Mouse (Mus musculus): ENCODE measurements around the gene Cyp17a1. TPM values are rescaled to one million over a fixed set of nuclear protein-coding genes. Genes with fewer than 3 reads are reported as not detected.

Gene Cyp17a1
- polyA plus RNA-seq, 1 experiment, result 0.26 TPM

DNA sequence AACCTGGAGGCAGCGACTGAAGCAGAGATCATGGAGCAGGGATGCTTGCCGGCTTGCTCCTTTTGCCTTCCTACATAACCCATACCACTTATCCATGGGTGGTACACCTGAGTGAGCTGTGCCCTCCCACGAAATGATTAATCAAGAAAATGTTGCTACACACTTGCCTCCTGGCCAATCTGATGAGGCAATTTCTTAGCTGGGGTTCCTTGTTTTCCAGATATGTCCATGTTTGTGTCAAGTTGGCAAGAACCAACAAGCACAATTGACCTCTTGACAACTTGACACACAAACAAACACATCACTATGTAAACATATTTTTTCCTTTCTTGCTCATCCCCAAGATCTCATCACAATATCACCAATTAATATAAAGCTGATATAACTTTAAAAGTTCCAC, 2.7 kb upstream of the Cyp17a1 start:
- H3K36me3 ChIP-seq (ENCODE audit: control insufficient read depth, insufficient read depth, low read length), result no peaks in the 10 kb centered on the region
- no peaks in the 10 kb centered on the region for H3K4me1 ChIP-seq (replicated peaks; ENCODE audit: control insufficient read depth, insufficient read depth, low read length)
- no peak for DNase-seq
- no peak for TF ChIP-seq POLR2A (IDR thresholded peaks at IDR 0.05; ENCODE audit: control insufficient read depth, extremely low read depth, insufficient read depth, low read length, poor library complexity)
- no peak for TF ChIP-seq CTCF (IDR thresholded peaks at IDR 0.05; ENCODE audit: borderline replicate concordance, control insufficient read depth, extremely low read depth, insufficient read depth, low read length, poor library complexity)
- no peak overlapping the region for H3K27ac ChIP-seq (ENCODE audit: control insufficient read depth, insufficient read depth, low read length)
- no peaks in the 10 kb centered on the region; the same call in 1 of the 2 replicates for H3K27me3 ChIP-seq (ENCODE audit: control insufficient read depth, insufficient read depth, low read length)
- H3K4me3 ChIP-seq (ENCODE audit: control insufficient read depth, insufficient read depth, low read length), result no peak overlapping the region
- WGBS, result 92% methylated on average over 3 of the region's 3 CpGs

DNA sequence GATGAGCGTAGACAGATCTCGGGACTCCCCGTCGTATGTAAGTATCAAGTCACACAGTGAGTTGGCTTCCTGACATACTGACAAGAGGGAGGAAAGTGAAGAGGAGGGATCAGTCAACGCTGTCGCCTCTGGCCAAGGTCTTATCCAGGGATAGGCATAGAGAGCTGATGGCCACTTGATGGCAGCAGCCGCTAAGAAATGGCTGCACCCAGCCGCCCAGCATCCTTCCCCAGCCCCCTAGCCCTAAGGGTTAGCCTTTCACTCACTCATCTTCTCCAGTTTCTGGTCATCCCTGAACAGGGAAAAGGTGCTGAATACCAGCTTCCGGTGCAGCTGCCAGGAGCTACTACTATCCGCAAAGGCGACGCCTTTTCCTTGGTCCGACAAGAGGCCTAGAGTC, 2.3 kb downstream of the Cyp17a1 start:
- Histone ChIP-seq H3K4me3 (ENCODE audit: control insufficient read depth, insufficient read depth, low read length) (no peak overlapping the region), H3K4me1 (replicated peaks; ENCODE audit: control insufficient read depth, insufficient read depth, low read length) (no peaks in the 10 kb centered on the region), H3K27ac (ENCODE audit: control insufficient read depth, insufficient read depth, low read length) (no peak overlapping the region), H3K27me3 (ENCODE audit: control insufficient read depth, insufficient read depth, low read length) (no peaks in the 10 kb centered on the region; the same call in 1 of the 2 replicates), H3K36me3 (ENCODE audit: control insufficient read depth, insufficient read depth, low read length) (no peaks in the 10 kb centered on the region)
- TF ChIP-seq POLR2A (IDR thresholded peaks at IDR 0.05; ENCODE audit: control insufficient read depth, extremely low read depth, insufficient read depth, low read length, poor library complexity), result no peak
- TF ChIP-seq CTCF (IDR thresholded peaks at IDR 0.05; ENCODE audit: borderline replicate concordance, control insufficient read depth, extremely low read depth, insufficient read depth, low read length, poor library complexity), result peak; percentile 85; the same call in 1 of the 2 replicates
- 46% methylated on average over 13 of the region's 13 CpGs for WGBS
- peak; percentile 56 for DNase-seq

GRCm38 (mm10) chr19:46669802-46670201, 3.2 kb downstream of the Cyp17a1 start:
- no peaks in the 10 kb centered on the region; the same call in 1 of the 2 replicates for H3K27me3 ChIP-seq (ENCODE audit: control insufficient read depth, insufficient read depth, low read length)
- H3K4me3 ChIP-seq (ENCODE audit: control insufficient read depth, insufficient read depth, low read length), result no peak overlapping the region
- DNase-seq, result no peak
- TF ChIP-seq POLR2A (IDR thresholded peaks at IDR 0.05; ENCODE audit: control insufficient read depth, extremely low read depth, insufficient read depth, low read length, poor library complexity) (no peak), CTCF (IDR thresholded peaks at IDR 0.05; ENCODE audit: borderline replicate concordance, control insufficient read depth, extremely low read depth, insufficient read depth, low read length, poor library complexity) (no peak)
- H3K36me3 ChIP-seq (ENCODE audit: control insufficient read depth, insufficient read depth, low read length), result no peaks in the 10 kb centered on the region
- WGBS, result 87% methylated on average over 5 of the region's 5 CpGs
- H3K4me1 ChIP-seq (replicated peaks; ENCODE audit: control insufficient read depth, insufficient read depth, low read length), result no peaks in the 10 kb centered on the region
- no peak overlapping the region for H3K27ac ChIP-seq (ENCODE audit: control insufficient read depth, insufficient read depth, low read length)

DNA sequence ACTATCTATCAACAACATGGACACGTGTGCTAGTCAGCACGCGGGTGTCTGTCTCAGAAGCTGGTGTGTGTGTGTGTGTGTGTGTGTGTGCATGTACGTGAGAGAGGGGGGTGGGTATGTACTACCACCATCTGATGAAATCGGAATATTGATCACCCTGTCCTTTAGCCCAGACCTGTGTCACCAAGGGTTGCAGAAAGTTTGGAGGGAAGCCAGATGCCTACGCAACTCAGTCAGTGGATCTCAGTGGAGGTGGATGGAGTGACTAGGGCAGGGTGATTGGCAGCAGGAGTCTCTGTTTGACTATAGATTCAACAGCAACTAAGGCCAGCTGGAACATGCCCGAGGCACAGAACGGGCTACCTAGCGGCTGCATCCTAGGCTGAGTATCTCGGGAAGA, 4.7 kb downstream of the Cyp17a1 start:
- H3K27me3 ChIP-seq (ENCODE audit: control insufficient read depth, insufficient read depth, low read length), result no peaks in the 10 kb centered on the region; the same call in 1 of the 2 replicates
- H3K4me1 ChIP-seq (replicated peaks; ENCODE audit: control insufficient read depth, insufficient read depth, low read length), result no peaks in the 10 kb centered on the region
- WGBS, result 94% methylated on average over 10 of the region's 10 CpGs
- no peak overlapping the region for H3K27ac ChIP-seq (ENCODE audit: control insufficient read depth, insufficient read depth, low read length)
- TF ChIP-seq POLR2A (IDR thresholded peaks at IDR 0.05; ENCODE audit: control insufficient read depth, extremely low read depth, insufficient read depth, low read length, poor library complexity) (no peak), CTCF (IDR thresholded peaks at IDR 0.05; ENCODE audit: borderline replicate concordance, control insufficient read depth, extremely low read depth, insufficient read depth, low read length, poor library complexity) (no peak)
- H3K36me3 ChIP-seq (ENCODE audit: control insufficient read depth, insufficient read depth, low read length), result no peaks in the 10 kb centered on the region
- DNase-seq, result no peak
- no peak overlapping the region for H3K4me3 ChIP-seq (ENCODE audit: control insufficient read depth, insufficient read depth, low read length)

GRCm38 (mm10) chr19:46667300-46667699, 5.7 kb downstream of the Cyp17a1 start:
- 88% methylated on average over 11 of the region's 11 CpGs for WGBS
- TF ChIP-seq CTCF (IDR thresholded peaks at IDR 0.05; ENCODE audit: borderline replicate concordance, control insufficient read depth, extremely low read depth, insufficient read depth, low read length, poor library complexity), result no peak
- no peak for TF ChIP-seq POLR2A (IDR thresholded peaks at IDR 0.05; ENCODE audit: control insufficient read depth, extremely low read depth, insufficient read depth, low read length, poor library complexity)
- no peaks in the 10 kb centered on the region for H3K4me1 ChIP-seq (replicated peaks; ENCODE audit: control insufficient read depth, insufficient read depth, low read length)
- H3K4me3 ChIP-seq (ENCODE audit: control insufficient read depth, insufficient read depth, low read length), result no peak overlapping the region
- no peak overlapping the region for H3K27ac ChIP-seq (ENCODE audit: control insufficient read depth, insufficient read depth, low read length)
- H3K27me3 ChIP-seq (ENCODE audit: control insufficient read depth, insufficient read depth, low read length), result no peaks in the 10 kb centered on the region; the same call in 1 of the 2 replicates
- H3K36me3 ChIP-seq (ENCODE audit: control insufficient read depth, insufficient read depth, low read length), result no peaks in the 10 kb centered on the region
- no peak for DNase-seq

DNA sequence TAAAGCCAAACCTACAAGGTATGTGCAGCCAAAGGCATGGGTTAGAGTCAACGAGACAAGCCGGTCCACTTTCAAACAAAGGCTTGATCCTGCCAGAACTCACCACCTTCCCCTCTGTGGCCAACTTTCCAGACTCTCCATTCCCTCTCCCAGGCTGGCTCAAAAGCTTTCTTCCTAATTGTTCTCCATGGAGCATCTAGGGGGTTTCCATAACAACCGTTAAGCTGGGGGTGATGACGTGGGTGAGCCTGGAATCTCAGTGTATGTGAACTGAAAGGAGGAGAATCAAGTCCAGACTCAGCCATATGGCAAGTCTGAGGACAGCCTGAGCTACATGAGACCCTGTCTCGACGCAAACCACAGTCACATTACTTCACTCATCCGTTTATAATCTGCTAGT, 7.5 kb downstream of the Cyp17a1 start:
- Histone ChIP-seq H3K4me1 (replicated peaks; ENCODE audit: control insufficient read depth, insufficient read depth, low read length) (no peaks in the 10 kb centered on the region), H3K4me3 (ENCODE audit: control insufficient read depth, insufficient read depth, low read length) (no peak overlapping the region), H3K27me3 (ENCODE audit: control insufficient read depth, insufficient read depth, low read length) (no peaks in the 10 kb centered on the region), H3K27ac (ENCODE audit: control insufficient read depth, insufficient read depth, low read length) (no peak overlapping the region), H3K36me3 (ENCODE audit: control insufficient read depth, insufficient read depth, low read length) (no peaks in the 10 kb centered on the region)
- WGBS, result 84% methylated on average over 7 of the region's 7 CpGs
- no peak for DNase-seq
- TF ChIP-seq POLR2A (IDR thresholded peaks at IDR 0.05; ENCODE audit: control insufficient read depth, extremely low read depth, insufficient read depth, low read length, poor library complexity) (no peak), CTCF (IDR thresholded peaks at IDR 0.05; ENCODE audit: borderline replicate concordance, control insufficient read depth, extremely low read depth, insufficient read depth, low read length, poor library complexity) (no peak)

DNA sequence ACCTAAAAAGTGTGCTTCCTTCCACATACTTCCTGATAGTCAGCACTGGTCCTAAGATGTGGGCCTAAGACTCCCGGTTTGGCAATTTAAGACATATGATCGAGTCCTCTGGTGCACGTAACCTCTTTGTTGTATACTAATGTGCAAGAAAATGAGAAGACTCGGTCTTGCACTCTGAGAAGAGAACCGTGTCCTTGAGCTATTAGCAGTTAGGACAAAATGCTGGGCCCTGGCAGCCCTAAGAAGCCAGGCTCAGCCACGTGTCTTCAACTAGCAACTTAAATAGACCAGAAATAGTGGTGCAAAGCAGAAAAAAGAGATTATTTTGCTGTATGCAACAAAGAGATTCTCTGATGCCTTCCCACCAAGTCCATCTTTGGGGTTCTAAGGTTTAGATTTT, 10.2 kb downstream of the Cyp17a1 start:
- no peaks in the 10 kb centered on the region for H3K27me3 ChIP-seq (ENCODE audit: control insufficient read depth, insufficient read depth, low read length)
- no peak overlapping the region for H3K27ac ChIP-seq (ENCODE audit: control insufficient read depth, insufficient read depth, low read length)
- H3K4me1 ChIP-seq (replicated peaks; ENCODE audit: control insufficient read depth, insufficient read depth, low read length), result no peaks in the 10 kb centered on the region
- no peak for DNase-seq
- no peak overlapping the region for H3K4me3 ChIP-seq (ENCODE audit: control insufficient read depth, insufficient read depth, low read length)
- TF ChIP-seq POLR2A (IDR thresholded peaks at IDR 0.05; ENCODE audit: control insufficient read depth, extremely low read depth, insufficient read depth, low read length, poor library complexity) (no peak), CTCF (IDR thresholded peaks at IDR 0.05; ENCODE audit: borderline replicate concordance, control insufficient read depth, extremely low read depth, insufficient read depth, low read length, poor library complexity) (no peak)
- WGBS, result 84% methylated on average over 6 of the region's 6 CpGs
- H3K36me3 ChIP-seq (ENCODE audit: control insufficient read depth, insufficient read depth, low read length), result no peaks in the 10 kb centered on the region
